In the genomic region with DNA sequence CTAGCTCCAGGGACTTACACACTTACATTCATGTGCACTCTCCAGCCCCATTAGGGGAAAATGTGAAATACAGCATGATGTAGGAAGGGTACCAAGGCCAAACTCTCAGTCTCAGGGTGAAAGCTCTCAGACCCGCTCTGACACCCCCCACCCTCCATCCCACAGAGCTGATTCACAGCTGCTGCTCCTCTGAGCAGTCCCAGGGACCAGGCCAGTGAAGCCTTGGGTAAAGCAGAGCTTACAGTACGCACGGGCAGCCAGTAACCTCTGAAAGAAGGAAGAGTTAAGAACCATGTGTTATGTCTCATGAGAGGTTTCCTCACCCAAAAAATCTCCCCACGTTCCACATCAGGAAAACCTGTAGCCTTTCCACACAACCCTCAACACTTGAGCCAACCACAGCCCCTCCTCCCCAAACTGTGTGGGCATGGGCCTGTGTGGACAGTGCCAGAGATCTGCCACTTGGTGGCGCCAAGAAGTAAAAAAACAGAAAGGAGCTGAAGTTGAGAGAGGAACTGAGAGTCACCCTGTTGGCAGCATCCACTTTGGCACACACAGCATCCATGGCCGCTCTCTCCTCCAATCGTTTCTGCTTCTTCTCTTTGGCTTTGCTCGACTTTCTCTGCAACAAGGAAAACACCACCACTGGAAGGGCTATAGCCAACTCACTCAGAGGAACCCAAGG, we compare ENCODE assay signal across 8 mouse cellular contexts. TPM values are rescaled to one million over a fixed set of nuclear protein-coding genes. Genes with fewer than 3 reads are reported as not detected.
DNase-seq lines count a peak whose midpoint lies in the region; ATAC-seq and TF ChIP-seq lines count a peak whose summit lies in the region.

No protein-coding gene starts in this region.

- H3K9me3 ChIP-seq in forebrain, embryonic 10.5 days, result no peaks in the 10 kb centered on the region
- no peaks in the 10 kb centered on the region for H3K9me3 ChIP-seq in liver, postnatal 0 days (ENCODE audit: low read length)
- H3K9me3 ChIP-seq in neural tube, embryonic 15.5 days (replicated peaks), result no peaks in the 10 kb centered on the region

- peaks cover 92% of the 10 kb centered on the region for H3K36me3 ChIP-seq in forebrain, embryonic 10.5 days (replicated peaks)
- peaks cover 47% of the 10 kb centered on the region for H3K36me3 ChIP-seq in liver, postnatal 0 days (replicated peaks; ENCODE audit: insufficient read depth, low read length)
- peaks cover 42% of the 10 kb centered on the region for H3K36me3 ChIP-seq in neural tube, embryonic 15.5 days
- H3K36me3 ChIP-seq in testis, adult 2 months (ENCODE audit: control insufficient read depth, insufficient read depth, low read length), result peaks cover 1% of the 10 kb centered on the region; the same call in 1 of the 2 replicates

- H3K27me3 ChIP-seq in forebrain, embryonic 10.5 days (ENCODE audit: poor library complexity, severe bottlenecking), result no peaks in the 10 kb centered on the region
- H3K27me3 ChIP-seq in liver, postnatal 0 days (ENCODE audit: insufficient read depth, low read length), result no peaks in the 10 kb centered on the region
- H3K27me3 ChIP-seq in neural tube, embryonic 15.5 days (replicated peaks), result no peaks in the 10 kb centered on the region
- H3K27me3 ChIP-seq in testis, adult 2 months (ENCODE audit: control insufficient read depth, insufficient read depth, low read length), result no peaks in the 10 kb centered on the region

- H3K27ac ChIP-seq in forebrain, embryonic 10.5 days, result no peak overlapping the region
- no peak overlapping the region for H3K27ac ChIP-seq in liver, postnatal 0 days (ENCODE audit: low read depth)
- H3K27ac ChIP-seq in neural tube, embryonic 15.5 days (replicated peaks), result peak overlapping the region; percentile 60; the same call in 1 of the 2 replicates
- H3K27ac ChIP-seq in testis, adult 2 months (ENCODE audit: control insufficient read depth, insufficient read depth, low read depth, low read length), result no peak overlapping the region

- 69% methylated on average over 8 of the region's 8 CpGs for WGBS in forebrain, embryonic 10.5 days
- WGBS in liver, postnatal 0 days (ENCODE audit: insufficient replicate concordance), result 59% methylated on average over 8 of the region's 8 CpGs
- 52% methylated on average over 8 of the region's 8 CpGs for WGBS in neural tube, embryonic 15.5 days

- H3K4me2 ChIP-seq in liver, postnatal 0 days (ENCODE audit: low read depth, low read length), result no peak overlapping the region
- H3K4me2 ChIP-seq in neural tube, embryonic 15.5 days, result no peak overlapping the region

- peak; percentile 68 for ATAC-seq in liver, postnatal 0 days
- peak; percentile 90 for ATAC-seq in neural tube, embryonic 15.5 days (ENCODE audit: low FRiP score)

- intact Hi-C loops in heart, postnatal 10 days (cut with DNase I), result loop anchor here (1.0 to 2.0 kb wide), 3 partner anchors 110 to 202 kb away; no protein-coding TSS in a partner anchor

- TF ChIP-seq EP300 in liver, postnatal 0 days (IDR thresholded peaks at IDR 0.05; ENCODE audit: low read depth), result no peak

- TF ChIP-seq CTCF in liver, postnatal 0 days (IDR thresholded peaks at IDR 0.05; ENCODE audit: low read depth), result peak; percentile 81
- peak; percentile 63; the same call in 1 of the 2 replicates for TF ChIP-seq CTCF in testis, adult 2 months (IDR thresholded peaks at IDR 0.05; ENCODE audit: control insufficient read depth, insufficient read depth, insufficient replicate concordance, low read depth, low read length)

- no peak for TF ChIP-seq POLR2A in testis, adult 2 months (IDR thresholded peaks at IDR 0.05; ENCODE audit: control insufficient read depth, low read depth, low read length)

- no peak overlapping the region for H3K9ac ChIP-seq in liver, postnatal 0 days (replicated peaks)
- no peak overlapping the region for H3K9ac ChIP-seq in neural tube, embryonic 15.5 days (replicated peaks)

- H3K4me3 ChIP-seq in forebrain, embryonic 10.5 days, result no peak overlapping the region
- H3K4me3 ChIP-seq in liver, postnatal 0 days (ENCODE audit: low read depth, low read length), result no peak overlapping the region
- no peak overlapping the region for H3K4me3 ChIP-seq in neural tube, embryonic 15.5 days (replicated peaks)
- H3K4me3 ChIP-seq in testis, adult 2 months (ENCODE audit: control insufficient read depth, low read depth, low read length), result no peak overlapping the region

- peaks cover 23% of the 10 kb centered on the region for H3K4me1 ChIP-seq in forebrain, embryonic 10.5 days
- peaks cover 4% of the 10 kb centered on the region; the same call in 1 of the 2 replicates for H3K4me1 ChIP-seq in liver, postnatal 0 days (ENCODE audit: insufficient read depth)
- peaks cover 24% of the 10 kb centered on the region for H3K4me1 ChIP-seq in neural tube, embryonic 15.5 days
- H3K4me1 ChIP-seq in testis, adult 2 months (ENCODE audit: control insufficient read depth, insufficient read depth, low read length), result no peaks in the 10 kb centered on the region; the same call in 1 of the 2 replicates

- peak; percentile 70 to 78 for DNase-seq in CD8-positive naive resting alpha-beta T cell, adult 2 months (ENCODE audit: low read depth in 2 of 2, low spot score in 2 of 2)
- DNase-seq in c-Kit-positive CD71-negative TER-119-negative erythroid progenitor cells, embryonic 14.5 days (ENCODE audit: low read depth), result peak; percentile 69
- peak; percentile 70 for DNase-seq in forebrain, embryonic 10.5 days (ENCODE audit: extremely low spot score, low spot score)
- peak; percentile 87 to 91 for DNase-seq in heart, postnatal 10 days
- DNase-seq in kidney, postnatal 4 days, result peak; percentile 82 to 85
- peak; percentile 65 for DNase-seq in liver, postnatal 0 days

RNA-seq across cellular contexts. Expression of a gene that starts 6.3 kb away (rescaled TPM):
- 106 and 107 TPM in 2 replicates for polyA plus RNA-seq in forebrain, embryonic 10.5 days (2016; fragmentation: Nextera tagmentation; extraction: Ambion mirVana)
- total RNA-seq in heart, postnatal 10 days (2021), result 10 to 100 TPM; 25.5 to 28.7 TPM
- 14.7 and 16.5 TPM in 2 replicates for polyA plus RNA-seq in liver, postnatal 0 days (2015; fragmentation: Nextera tagmentation; extraction: Ambion mirVana)
- 59.6 and 61.3 TPM in 2 replicates for polyA plus RNA-seq in neural tube, embryonic 15.5 days (2015; fragmentation: Nextera tagmentation; extraction: Ambion mirVana)
- 61.5 and 69.3 TPM in 2 replicates for polyA plus RNA-seq in testis, adult 2 months (2012; rRNA removed)

RNA-seq across cellular contexts. Expression of a gene that starts 17.3 kb away (rescaled TPM):
- 862 and 888 TPM in 2 replicates for polyA plus RNA-seq in forebrain, embryonic 10.5 days (2016; fragmentation: Nextera tagmentation; extraction: Ambion mirVana)
- total RNA-seq in heart, postnatal 10 days (2021), result 100 to 1,000 TPM; 661 to 717 TPM
- polyA plus RNA-seq in liver, postnatal 0 days (2015; fragmentation: Nextera tagmentation; extraction: Ambion mirVana), result 1,162 and 1,195 TPM in 2 replicates
- polyA plus RNA-seq in neural tube, embryonic 15.5 days (2015; fragmentation: Nextera tagmentation; extraction: Ambion mirVana), result 1,209 and 1,254 TPM in 2 replicates
- 117 and 148 TPM in 2 replicates for polyA plus RNA-seq in testis, adult 2 months (2012; rRNA removed)

RNA-seq across cellular contexts. Expression of a gene that starts 28.6 kb away (rescaled TPM):
- polyA plus RNA-seq in forebrain, embryonic 10.5 days (2016; fragmentation: Nextera tagmentation; extraction: Ambion mirVana), result 275 and 280 TPM in 2 replicates
- total RNA-seq in heart, postnatal 10 days (2021), result 100 to 1,000 TPM; 102 to 104 TPM
- 55.0 and 57.9 TPM in 2 replicates for polyA plus RNA-seq in liver, postnatal 0 days (2015; fragmentation: Nextera tagmentation; extraction: Ambion mirVana)
- 226 and 235 TPM in 2 replicates for polyA plus RNA-seq in neural tube, embryonic 15.5 days (2015; fragmentation: Nextera tagmentation; extraction: Ambion mirVana)
- 49.4 and 49.9 TPM in 2 replicates for polyA plus RNA-seq in testis, adult 2 months (2012; rRNA removed)

RNA-seq across cellular contexts. Expression of a gene that starts 32.4 kb away (rescaled TPM):
- polyA plus RNA-seq in forebrain, embryonic 10.5 days (2016; fragmentation: Nextera tagmentation; extraction: Ambion mirVana), result 61.7 and 64.0 TPM in 2 replicates
- 10 to 100 TPM; 12.9 to 26.0 TPM for total RNA-seq in heart, postnatal 10 days (2021)
- polyA plus RNA-seq in liver, postnatal 0 days (2015; fragmentation: Nextera tagmentation; extraction: Ambion mirVana), result 0.62 and 0.67 TPM in 2 replicates
- 14.8 and 15.3 TPM in 2 replicates for polyA plus RNA-seq in neural tube, embryonic 15.5 days (2015; fragmentation: Nextera tagmentation; extraction: Ambion mirVana)
- 3.6 and 4.1 TPM in 2 replicates for polyA plus RNA-seq in testis, adult 2 months (2012; rRNA removed)
